Mouse (Mus musculus): ENCODE data around the gene Drap1.

Drap1 gene

DNA sequence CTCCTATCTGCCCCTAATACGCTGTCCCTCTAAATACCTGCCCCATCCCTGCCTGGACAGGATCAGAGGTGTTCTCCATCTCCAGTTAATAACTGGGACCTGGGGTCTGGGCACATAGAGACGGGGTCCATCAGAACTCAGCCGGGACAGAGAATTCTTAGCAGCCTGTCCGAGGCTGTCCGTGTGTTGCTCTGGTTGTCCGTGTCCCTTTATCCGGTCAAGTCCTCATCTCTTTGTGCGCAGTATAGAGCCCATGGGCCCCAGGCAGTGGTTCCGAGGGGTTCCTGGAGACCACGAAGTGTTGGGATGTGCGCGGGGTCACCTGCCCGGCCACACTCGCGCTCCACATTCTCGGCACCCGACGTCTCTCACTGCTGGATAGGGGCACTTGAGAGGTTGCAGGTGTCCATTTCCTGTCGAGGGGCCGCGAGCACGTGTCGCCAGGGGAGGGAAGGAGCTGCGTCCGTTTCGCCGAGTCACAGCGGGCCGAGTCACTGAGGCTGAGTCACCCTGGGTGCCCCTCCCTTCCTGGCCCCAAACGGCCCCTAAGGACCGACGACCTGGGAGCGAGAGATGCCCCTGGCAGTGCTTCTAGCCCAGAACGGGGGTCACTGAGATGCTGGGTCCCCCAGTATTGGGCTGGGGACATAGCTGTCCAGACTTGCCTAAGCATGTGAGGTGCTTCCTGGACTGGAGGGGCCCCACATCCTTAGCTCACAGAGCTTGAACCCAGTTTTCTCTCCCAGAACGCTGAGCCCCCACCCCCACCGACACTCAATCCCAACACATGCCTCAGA, 23.8 kb upstream of the Drap1 start:
- DNase-seq, result no peak

- peak; percentile 90 for DNase-seq
Observed at GRCm38 (mm10) chr19:5447515-5448353, 23.0 kb upstream of the Drap1 start, which contains the start of gene Fosl1. Gene Fosl1 (plus strand): TSS chr19:5447547.

DNA sequence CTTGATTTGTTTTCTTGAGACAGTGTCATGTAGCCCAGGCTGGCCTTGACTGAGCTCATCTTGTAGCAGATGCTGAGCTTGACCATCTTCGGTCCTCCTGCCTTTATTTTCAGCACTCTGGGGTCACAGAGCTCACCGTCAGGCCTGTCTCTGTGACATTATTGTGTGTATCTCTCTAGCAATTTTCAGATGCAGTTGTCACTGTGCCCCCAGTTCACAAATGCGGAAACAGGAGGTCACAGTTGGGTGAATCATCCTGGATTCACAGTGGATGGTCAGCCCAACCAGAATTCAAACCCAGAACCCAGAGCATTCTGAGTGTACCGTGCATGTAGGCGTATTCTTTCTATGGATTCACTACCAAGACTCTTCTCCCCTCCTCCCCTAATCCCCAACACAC, 21.0 kb upstream of the Drap1 start:
- no peak for DNase-seq

GRCm38 (mm10) chr19:5444954-5445353, 20.2 kb upstream of the Drap1 start:
- no peak for DNase-seq

DNA sequence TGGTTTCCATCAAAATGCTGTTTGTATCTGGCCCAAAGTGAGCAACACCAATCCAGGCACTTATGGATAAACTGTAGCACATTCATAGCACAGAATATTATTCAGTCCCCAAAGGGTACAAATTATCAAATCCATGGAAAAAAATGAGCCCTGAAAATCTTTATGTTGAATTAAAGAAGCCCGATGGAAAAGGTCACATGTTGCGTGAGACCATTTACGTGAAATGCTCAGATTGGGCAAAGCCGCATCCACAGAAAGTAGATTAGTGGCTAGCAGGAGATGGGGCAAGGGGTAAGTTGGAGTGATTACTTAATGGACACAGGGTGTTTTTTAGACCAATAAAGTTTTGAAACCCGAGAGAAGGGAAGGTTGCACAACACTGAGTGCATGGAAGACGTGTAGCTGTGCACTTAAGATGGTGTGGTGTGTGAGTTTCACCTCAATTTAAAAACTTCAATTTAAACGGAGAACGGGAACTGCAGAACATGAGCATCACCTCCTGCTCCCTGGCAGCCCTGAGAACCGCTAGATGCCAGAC, 19.7 kb upstream of the Drap1 start:
- no peak for DNase-seq

DNA sequence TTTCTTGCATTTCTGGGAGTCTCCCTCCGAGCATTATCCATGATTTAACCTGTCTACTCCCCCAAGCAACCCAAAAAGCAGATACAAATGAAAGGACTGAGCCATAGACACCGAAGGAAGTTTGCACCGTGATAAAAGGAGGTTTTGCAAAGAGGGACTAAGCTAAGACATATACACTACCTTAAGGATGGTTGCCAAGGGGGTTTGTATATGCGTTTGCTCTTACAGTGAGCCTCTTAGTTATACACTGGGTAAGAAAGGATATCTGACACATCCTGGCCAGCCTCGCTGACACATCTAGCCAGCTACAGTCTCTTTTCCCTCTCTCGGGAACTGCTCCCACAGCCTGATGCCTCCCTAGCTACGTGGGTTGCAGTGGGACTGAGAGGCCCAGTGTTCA, 9.2 kb upstream of the Drap1 start:
- DNase-seq, result no peak

DNA sequence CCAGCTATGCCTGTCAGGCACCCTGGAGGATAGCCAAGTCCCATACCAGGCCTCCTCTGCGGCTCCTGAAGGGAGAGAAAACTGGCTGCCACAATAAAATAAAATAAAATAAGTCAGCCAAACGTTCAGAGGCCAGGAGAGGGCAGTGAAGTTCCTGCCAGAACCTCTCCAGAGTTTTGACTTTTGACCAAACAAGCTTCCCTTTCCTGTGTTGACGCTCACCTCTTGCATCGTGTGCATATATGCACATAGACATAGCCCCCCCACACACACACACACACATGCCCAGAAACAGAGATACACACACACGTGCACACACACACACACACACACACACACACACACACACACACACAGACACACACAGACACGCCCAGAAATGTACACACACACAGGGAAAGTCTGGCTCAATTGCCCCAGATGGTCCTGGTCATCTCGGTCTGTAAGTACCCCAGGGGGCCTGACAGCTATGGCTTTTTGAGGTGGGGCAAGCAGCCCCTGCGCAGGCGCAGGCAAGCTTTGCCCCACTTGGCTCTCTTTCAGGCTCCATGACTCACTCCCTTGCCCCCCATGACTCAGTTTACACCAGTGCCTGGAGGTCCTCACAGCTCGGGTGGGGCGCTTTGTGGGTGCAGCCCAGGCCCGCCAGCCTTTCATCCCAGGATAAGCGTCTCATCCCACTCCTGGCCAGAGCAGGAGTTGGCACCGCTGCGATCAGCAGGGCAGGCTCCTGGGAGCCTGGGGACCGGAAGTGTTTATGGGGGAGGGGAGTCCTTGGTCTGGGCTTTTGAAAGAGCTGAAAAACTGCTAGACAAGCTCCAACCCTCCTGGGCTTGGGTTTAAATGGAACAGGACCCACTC, 8.4 kb upstream of the Drap1 start:
- peak; percentile 81 for DNase-seq

DNA sequence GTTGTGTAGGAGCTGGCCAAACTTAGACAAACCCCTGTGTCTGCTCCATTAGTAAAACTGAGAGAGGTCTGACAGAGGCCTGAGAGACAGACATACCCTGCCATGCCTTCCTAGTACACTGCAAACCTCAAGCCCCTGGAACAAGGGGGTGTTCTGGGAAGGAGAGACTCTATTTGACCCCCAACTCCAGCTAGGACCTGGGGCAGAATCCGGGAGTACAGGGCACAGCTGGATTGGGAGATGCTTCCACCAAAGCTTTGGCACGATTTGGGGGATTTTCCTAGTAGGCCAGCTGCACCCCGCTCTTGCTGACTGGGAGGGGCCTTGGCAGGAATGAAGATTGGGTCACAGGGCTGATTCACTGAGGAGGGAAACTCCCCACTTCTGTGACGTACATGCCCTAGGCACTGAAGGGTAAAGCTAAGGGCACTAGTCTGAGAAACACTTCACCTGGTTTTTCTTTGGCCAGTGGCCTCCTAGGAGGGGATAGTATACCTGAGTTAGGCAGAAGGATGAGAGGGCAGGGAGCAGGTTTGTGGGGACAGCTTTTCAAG, 7.2 kb upstream of the Drap1 start:
- no peak for DNase-seq

GRCm38 (mm10) chr19:5430408-5430807, 5.6 kb upstream of the Drap1 start:
- DNase-seq, result peak; percentile 37

- no peak for DNase-seq
Observed at GRCm38 (mm10) chr19:5429806-5430205, 5.0 kb upstream of the Drap1 start.

DNA sequence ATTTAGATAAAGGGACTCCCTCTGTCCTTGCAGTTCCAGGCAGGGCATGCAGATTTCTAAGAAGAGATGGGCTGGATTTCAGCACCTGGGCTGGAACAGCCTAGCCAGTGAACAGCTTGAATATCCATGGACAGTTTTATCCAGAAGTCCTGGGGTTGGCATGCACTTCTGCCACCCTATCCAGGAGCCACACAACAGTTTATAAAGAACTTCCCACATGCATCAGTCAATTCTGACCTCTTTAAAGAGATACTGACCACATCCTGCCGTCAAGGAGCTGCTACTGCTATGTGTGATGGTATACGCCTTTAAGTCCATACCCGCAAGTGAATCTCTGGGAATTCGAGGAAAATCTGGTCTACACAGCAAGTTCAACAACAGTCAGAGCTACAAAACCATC, 4.4 kb upstream of the Drap1 start:
- no peak for DNase-seq

GRCm38 (mm10) chr19:5428083-5428482, 3.3 kb upstream of the Drap1 start:
- DNase-seq, result peak; percentile 65

- DNase-seq, result no peak
Observed at GRCm38 (mm10) chr19:5426640-5427290, 2.0 kb upstream of the Drap1 start.

GRCm38 (mm10) chr19:5425906-5426565, 1.3 kb upstream of the Drap1 start:
- peak; percentile 30 for DNase-seq

GRCm38 (mm10) chr19:5424092-5424781, 542 bp downstream of the Drap1 start:
- DNase-seq, result peak; percentile 84

- DNase-seq, result peak; percentile 32
Observed at GRCm38 (mm10) chr19:5423561-5423960, 1.2 kb downstream of the Drap1 start.

DNA sequence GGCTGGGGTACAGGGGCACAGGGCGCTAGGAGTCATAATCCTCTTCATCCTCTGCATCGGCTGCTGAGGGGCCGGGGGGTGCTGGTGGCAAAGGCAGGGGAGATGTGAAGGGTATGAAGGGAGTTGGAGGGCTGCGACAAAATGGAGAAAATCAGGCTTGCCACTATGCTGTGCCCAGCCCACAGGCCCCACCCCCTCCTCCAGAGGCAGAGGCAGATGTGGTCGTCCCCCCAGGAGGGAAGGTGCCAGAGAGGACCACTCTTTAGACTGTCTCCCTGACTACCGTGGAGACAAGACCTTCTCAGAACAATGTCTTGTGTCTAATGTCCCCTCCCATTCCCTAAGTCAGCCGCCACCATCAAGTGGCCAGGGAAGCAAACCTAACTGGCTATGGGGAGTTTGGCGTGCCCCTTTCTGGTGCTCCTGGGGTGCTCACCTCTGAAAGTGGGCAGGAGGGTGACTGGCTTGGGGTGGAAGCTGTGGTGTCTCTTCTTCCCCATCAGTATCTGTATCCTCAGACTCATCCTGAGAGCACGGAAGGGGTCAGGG, 1.8 kb downstream of the Drap1 start:
- peak; percentile 29 for DNase-seq

GRCm38 (mm10) chr19:5422267-5422666, 2.5 kb downstream of the Drap1 start:
- peak; percentile 46 for DNase-seq

GRCm38 (mm10) chr19:5421784-5422183, 3.0 kb downstream of the Drap1 start:
- DNase-seq, result peak; percentile 46

GRCm38 (mm10) chr19:5420579-5420978, 4.2 kb downstream of the Drap1 start:
- no peak for DNase-seq

Data from thymus, postnatal 14 days (tissue).